Mouse (Mus musculus) limb, embryonic 11.5 days (tissue): Measurements from ENCODE around the gene Smcr8. TPM values are rescaled to one million over a fixed set of nuclear protein-coding genes. Genes with fewer than 3 reads are reported as not detected.
A peak's percentile ranks its signal among the peaks of the same experiment; 100 is the strongest.
"Not testable (repeated sequence)": the region's sequence is repeated elsewhere in the genome, so short reads cannot be mapped to it uniquely, and the experiment has no call there.

ENCODE experiments used
- ATAC-seq: fragments of 200-750 bp; cut with Nextera tagmentation; 2 replicates; pipeline ENCODE4 v1.8.0; 2017; ENCODE audit warnings: low read depth; ENCODE audit not compliant: insufficient number of reproducible peaks, low FRiP score, low TSS enrichment
- DNase-seq: peaks from one replicate; pipeline ENCODE4 v3.0.0-alpha.2; 2015; ENCODE audit warnings: low spot score
- H3K27ac ChIP-seq: fragments of 300-500 bp; sonication (generic); replicated peaks from 2 replicates; pipeline ENCODE4 v1.5.1; 2014; ENCODE audit warnings: low read depth, mild to moderate bottlenecking, low read length
- H3K27me3 ChIP-seq: fragments of 300-500 bp; sonication (generic); 2 replicates; pipeline ENCODE4 v1.6.1; 2014; ENCODE audit warnings: mild to moderate bottlenecking, low read length, mixed read lengths; ENCODE audit not compliant: control insufficient read depth, insufficient read depth
- H3K36me3 ChIP-seq: fragments of 300-500 bp; sonication (generic); 2 replicates; pipeline ENCODE4 v1.6.1; 2014; ENCODE audit warnings: mild to moderate bottlenecking, low read length, moderate library complexity, mixed read lengths; ENCODE audit not compliant: control insufficient read depth, insufficient read depth
- H3K4me1 ChIP-seq: fragments of 300-500 bp; sonication (generic); 2 replicates; pipeline ENCODE4 v1.6.1; 2014; ENCODE audit warnings: low read length, mixed read lengths; ENCODE audit not compliant: control insufficient read depth, insufficient read depth
- H3K4me2 ChIP-seq: fragments of 300-500 bp; sonication (generic); 2 replicates; pipeline ENCODE4 v1.6.1; 2014; ENCODE audit warnings: low read depth, mild to moderate bottlenecking, moderate library complexity; ENCODE audit not compliant: severe bottlenecking
- H3K4me3 ChIP-seq: fragments of 300-500 bp; sonication (generic); 2 replicates; pipeline ENCODE4 v1.5.1; 2014; ENCODE audit warnings: low read depth, low read length
- H3K9ac ChIP-seq: fragments of 300-500 bp; sonication (generic); 2 replicates; pipeline ENCODE4 v1.6.1; 2014; ENCODE audit warnings: mild to moderate bottlenecking, low read length
- H3K9me3 ChIP-seq: fragments of 300-500 bp; sonication (generic); 2 replicates; pipeline ENCODE4 v1.6.1; 2016; ENCODE audit warnings: low read length; ENCODE audit not compliant: control insufficient read depth
- WGBS: fragments of 180-500 bp; shearing (Covaris S2); extraction: QIAGEN DNeasy Blood & Tissue Kit; methylation state at CpG from one replicate; pipeline ENCODE4 v1.1.7; 2014; 5-methylcytosine and 5-hydroxymethylcytosine counted together
- polyA plus RNA-seq: library from polyadenylated mRNA; unstranded; fragments of >200 nt; fragmentation: Nextera tagmentation; extraction: Ambion mirVana; gene quantifications from 2 replicates; pipeline ENCODE4 v1.2.1, GENCODE M21; 2014

Smcr8 gene
- polyA plus RNA-seq, 1 experiment from 2014 or later, result 9.0 TPM

GRCm38 (mm10) chr11:60796342-60796741 is 19.0 kb downstream of the Smcr8 start:
- ATAC-seq, result no peak
- no peaks in the 10 kb centered on the region for H3K4me1 ChIP-seq
- no peak overlapping the region for H3K9ac ChIP-seq
- H3K9me3 ChIP-seq, result no peaks in the 10 kb centered on the region
- no peak overlapping the region for H3K27ac ChIP-seq
- WGBS, result 95% methylated on average over 11 of the region's 11 CpGs
- H3K4me2 ChIP-seq, result no peak overlapping the region
- H3K4me3 ChIP-seq, result no peak overlapping the region
- H3K27me3 ChIP-seq, result no peaks in the 10 kb centered on the region
- peaks cover 10% of the 10 kb centered on the region; the same call in 1 of the 2 replicates for H3K36me3 ChIP-seq
- no peak for DNase-seq

- no peak overlapping the region for H3K27ac ChIP-seq
- no peaks in the 10 kb centered on the region for H3K27me3 ChIP-seq
- no peak for ATAC-seq
- 94% methylated on average over 4 of the region's 4 CpGs for WGBS
- peaks cover 6% of the 10 kb centered on the region; the same call in 1 of the 2 replicates for H3K36me3 ChIP-seq
- H3K9ac ChIP-seq, result no peak overlapping the region
- H3K4me1 ChIP-seq, result no peaks in the 10 kb centered on the region
- DNase-seq, result no peak
- H3K9me3 ChIP-seq, result no peaks in the 10 kb centered on the region
- no peak overlapping the region for H3K4me3 ChIP-seq
- H3K4me2 ChIP-seq, result no peak overlapping the region
Measured at GRCm38 (mm10) chr11:60799977-60800376, 22.7 kb downstream of the Smcr8 start.

- no peak for DNase-seq
- no peaks in the 10 kb centered on the region for H3K4me1 ChIP-seq
- WGBS, result 90% methylated on average over 1 of the region's 1 CpGs
- no peaks in the 10 kb centered on the region for H3K9me3 ChIP-seq
- no peaks in the 10 kb centered on the region for H3K27me3 ChIP-seq
- no peak overlapping the region for H3K27ac ChIP-seq
- H3K4me3 ChIP-seq, result no peak overlapping the region
- H3K4me2 ChIP-seq, result no peak overlapping the region
- H3K9ac ChIP-seq, result no peak overlapping the region
- H3K36me3 ChIP-seq, result peaks cover 6% of the 10 kb centered on the region; the same call in 1 of the 2 replicates
- ATAC-seq, result no peak
Measured at GRCm38 (mm10) chr11:60800892-60801291, 23.6 kb downstream of the Smcr8 start.

- Histone ChIP-seq H3K4me3 (no peak overlapping the region), H3K27ac (no peak overlapping the region), H3K9me3 (no peaks in the 10 kb centered on the region), H3K36me3 (no peaks in the 10 kb centered on the region), H3K4me2 (no peak overlapping the region), H3K4me1 (peaks cover 7% of the 10 kb centered on the region; the same call in 1 of the 2 replicates), H3K27me3 (no peaks in the 10 kb centered on the region), H3K9ac (no peak overlapping the region)
- ATAC-seq (no peak), DNase-seq (no peak)
- 86% methylated on average over 4 of the region's 4 CpGs for WGBS
Measured at GRCm38 (mm10) chr11:60808286-60809070, 31.2 kb downstream of the Smcr8 start.

GRCm38 (mm10) chr11:60809546-60809945 is 32.2 kb downstream of the Smcr8 start:
- Histone ChIP-seq H3K4me3 (peak overlapping the region; percentile 45), H3K4me1 (peaks cover 7% of the 10 kb centered on the region; the same call in 1 of the 2 replicates), H3K9me3 (no peaks in the 10 kb centered on the region), H3K27ac (no peak overlapping the region), H3K27me3 (no peaks in the 10 kb centered on the region), H3K36me3 (no peaks in the 10 kb centered on the region), H3K4me2 (peak overlapping the region; percentile 65), H3K9ac (peak overlapping the region; percentile 47; the same call in 1 of the 2 replicates)
- 70% methylated on average over 1 of the region's 1 CpGs for whole genome bisulfite sequencing
- no peak for DNase-seq
- no peak for ATAC-seq

GRCm38 (mm10) chr11:60810046-60810965 is 33.0 kb downstream of the Smcr8 start:
- no peaks in the 10 kb centered on the region for H3K9me3 ChIP-seq
- H3K9ac ChIP-seq, result peak overlapping the region; percentile 47
- no peaks in the 10 kb centered on the region for H3K27me3 ChIP-seq
- DNase-seq (peak; percentile 22), ATAC-seq (no peak; the same call in 1 of the 2 replicates)
- H3K4me1 ChIP-seq, result peaks cover 7% of the 10 kb centered on the region; the same call in 1 of the 2 replicates
- peak overlapping the region; percentile 45 for H3K4me3 ChIP-seq
- H3K36me3 ChIP-seq, result no peaks in the 10 kb centered on the region
- H3K4me2 ChIP-seq, result peak overlapping the region; percentile 65
- WGBS, result 12% methylated on average over 14 of the region's 14 CpGs
- no peak overlapping the region for H3K27ac ChIP-seq

GRCm38 (mm10) chr11:60811054-60811460 is 33.7 kb downstream of the Smcr8 start:
- WGBS, result 0% methylated on average over 29 of the region's 29 CpGs
- H3K9me3 ChIP-seq, result no peaks in the 10 kb centered on the region
- DNase-seq, result peak; percentile 97

GRCm38 (mm10) chr11:60811618-60812017 is 34.3 kb downstream of the Smcr8 start, which contains the start of gene Shmt1:
Gene Shmt1 (minus strand): TSS chr11:60811718.
- H3K9me3 ChIP-seq, H3K27ac ChIP-seq, H3K27me3 ChIP-seq, H3K36me3 ChIP-seq, DNase-seq, H3K4me1 ChIP-seq, ATAC-seq: not testable (repeated sequence)
- peak within 1 kb of the TSS; percentile 45 for H3K4me3 ChIP-seq
- H3K4me2 ChIP-seq, result peak within 1 kb of the TSS; percentile 65
- WGBS, result 32% methylated on average over 6 of the region's 6 CpGs
- peak within 1 kb of the TSS; percentile 47 for H3K9ac ChIP-seq

More at GRCm38 (mm10) chr11:60811054-60811460, 33.7 kb downstream of the Smcr8 start:
- peak overlapping the region; percentile 45 for H3K4me3 ChIP-seq
- peaks cover 7% of the 10 kb centered on the region; the same call in 1 of the 2 replicates for H3K4me1 ChIP-seq
- no peaks in the 10 kb centered on the region for H3K27me3 ChIP-seq
- peak; percentile 100 for ATAC-seq
- H3K36me3 ChIP-seq, result no peaks in the 10 kb centered on the region
- H3K27ac ChIP-seq, result no peak overlapping the region
- H3K4me2 ChIP-seq, result peak overlapping the region; percentile 65
- peak overlapping the region; percentile 47 for H3K9ac ChIP-seq
